Mouse (Mus musculus) adrenal gland, postnatal 36 days (tissue): ENCODE measurements at regions not wholly inside any gene's neighbourhood (a gene's known extent, or its start where the extent isn't known, plus 50 kb on each side); places are given as distances from the start of the nearest gene placed in this dataset.

Source experiments
- DNase-seq, 2 experiments: peaks; one replicate each; pipeline ENCODE4 v3.0.0; 2021; ENCODE audit warnings: mixed read lengths in 1 of 2

GRCm38 (mm10) chr11:114261959-114262358 is 195.1 kb upstream of the Sdk2 start:
- no peak for DNase-seq

- no peak for DNase-seq
Observed at GRCm38 (mm10) chr11:114258218-114258617, 191.4 kb upstream of the Sdk2 start.

- no peak for DNase-seq
Observed at GRCm38 (mm10) chr11:114257756-114258155, 190.9 kb upstream of the Sdk2 start.

DNA sequence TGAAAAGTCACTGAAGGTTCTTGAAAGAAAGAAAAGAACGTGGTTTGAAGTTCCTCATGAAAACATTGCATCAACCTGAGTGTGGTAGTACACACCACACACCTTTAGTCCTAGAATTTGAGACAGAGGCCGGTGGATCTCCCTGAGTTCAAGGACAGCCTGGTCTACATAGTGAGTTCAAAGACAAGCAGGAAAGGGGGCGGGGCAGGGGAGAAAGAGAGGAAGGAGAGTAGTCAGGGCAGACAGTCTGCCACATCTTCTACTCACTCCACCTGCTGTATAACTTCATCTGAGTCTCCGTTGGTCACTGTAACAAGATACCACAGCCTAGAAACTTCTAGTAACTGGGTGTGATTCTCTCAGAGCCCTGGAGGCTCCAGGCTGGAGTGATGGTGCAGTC is 190.2 kb upstream of the Sdk2 start:
- DNase-seq = no peak

DNA sequence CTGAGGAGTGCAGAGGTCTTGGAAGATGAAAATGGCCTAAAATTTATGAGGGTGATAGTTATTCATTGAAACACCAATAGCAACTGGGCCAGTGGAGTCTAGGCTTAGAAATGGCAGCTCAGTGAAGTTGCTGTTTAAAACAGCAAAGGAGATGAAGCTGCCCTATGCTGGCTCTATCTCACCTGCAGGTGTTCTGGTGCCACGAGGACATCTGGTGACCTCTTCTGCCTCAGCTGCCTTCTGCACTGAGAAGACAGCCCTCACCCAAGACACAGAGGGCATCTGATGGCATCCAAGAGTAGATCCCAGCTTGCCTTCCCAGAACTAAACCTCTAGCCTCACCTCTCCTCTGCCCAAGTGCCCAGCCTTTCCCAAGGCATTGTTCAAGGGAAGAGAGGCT is 187.5 kb upstream of the Sdk2 start:
- no peak for DNase-seq

- peak in 1 of 2 experiments; percentile 11 for DNase-seq
Observed at GRCm38 (mm10) chr11:114251614-114252013, 184.8 kb upstream of the Sdk2 start.

- no peak for DNase-seq
Observed at GRCm38 (mm10) chr11:114249215-114249614, 182.4 kb upstream of the Sdk2 start.

GRCm38 (mm10) chr11:114248261-114248898 is 181.5 kb upstream of the Sdk2 start:
- DNase-seq = no peak

DNA sequence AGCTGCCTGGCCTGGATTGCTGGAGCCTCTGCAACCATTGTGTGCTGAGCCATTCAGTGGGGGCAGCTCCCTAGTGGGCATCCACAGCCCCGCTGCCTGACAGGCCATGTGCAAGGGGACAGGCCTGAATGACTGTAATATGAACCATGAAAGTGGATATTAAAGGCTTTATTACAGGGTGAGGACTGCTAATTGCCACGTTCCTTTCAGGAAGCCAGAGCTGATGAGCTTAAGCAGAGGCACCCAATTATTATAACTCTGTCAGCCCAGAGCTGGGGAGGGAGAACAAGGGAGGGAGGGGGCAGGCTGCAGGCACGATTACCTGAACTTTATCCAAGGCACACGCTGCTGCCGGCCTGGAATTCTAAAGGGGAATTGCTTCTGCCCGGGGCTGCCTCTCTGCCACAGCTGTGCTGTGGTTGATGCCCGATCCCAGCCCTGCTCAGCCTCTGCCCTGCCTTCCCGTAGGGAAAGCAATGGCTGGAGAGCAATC is 172.5 kb upstream of the Sdk2 start:
- no peak for DNase-seq

DNA sequence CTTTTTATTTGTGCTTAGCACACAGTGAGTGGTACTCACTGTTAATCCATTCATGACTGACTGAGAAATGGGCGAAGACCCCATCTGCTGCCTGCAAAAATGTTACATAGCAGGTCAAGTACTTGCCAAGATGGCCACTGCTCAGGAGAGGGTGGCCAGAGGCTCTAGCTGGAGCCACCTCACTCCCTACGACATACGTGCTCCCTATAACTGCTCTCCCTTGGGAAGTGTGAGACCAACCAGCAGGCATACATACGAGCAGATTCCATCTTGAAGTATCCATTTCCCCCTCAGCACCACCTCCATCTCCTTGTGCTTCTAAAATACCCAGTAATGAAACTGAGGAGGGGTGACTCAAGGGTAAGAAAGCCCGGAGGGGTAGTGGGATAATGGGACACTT is 172.0 kb upstream of the Sdk2 start:
- DNase-seq = no peak

GRCm38 (mm10) chr11:114238316-114238715 is 171.5 kb upstream of the Sdk2 start:
- DNase-seq = no peak

DNA sequence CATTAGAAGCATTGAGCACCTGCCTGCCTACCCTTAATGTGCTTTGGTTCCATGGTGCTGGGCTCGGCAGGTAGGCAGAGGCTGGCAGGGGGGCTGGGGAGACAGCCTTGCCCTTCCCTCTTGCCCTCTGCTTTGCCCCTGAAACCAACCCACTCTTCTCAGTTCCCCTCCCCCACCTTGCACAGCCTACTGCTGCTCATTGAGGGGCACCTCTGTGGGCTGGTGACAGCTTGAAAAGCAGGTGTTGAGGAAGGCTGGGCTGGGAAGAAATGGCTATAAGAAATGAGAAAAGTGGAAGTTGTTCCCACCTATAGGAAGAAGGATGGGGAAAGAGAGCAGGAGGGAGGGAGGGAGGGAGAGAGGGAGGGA is 167.7 kb upstream of the Sdk2 start:
- no peak for DNase-seq

GRCm38 (mm10) chr11:114233636-114234541 is 167.0 kb upstream of the Sdk2 start:
- no peak for DNase-seq

GRCm38 (mm10) chr11:114231841-114232240 is 165.0 kb upstream of the Sdk2 start:
- no peak for DNase-seq

GRCm38 (mm10) chr11:114229763-114230162 is 162.9 kb upstream of the Sdk2 start:
- no peak for DNase-seq

DNA sequence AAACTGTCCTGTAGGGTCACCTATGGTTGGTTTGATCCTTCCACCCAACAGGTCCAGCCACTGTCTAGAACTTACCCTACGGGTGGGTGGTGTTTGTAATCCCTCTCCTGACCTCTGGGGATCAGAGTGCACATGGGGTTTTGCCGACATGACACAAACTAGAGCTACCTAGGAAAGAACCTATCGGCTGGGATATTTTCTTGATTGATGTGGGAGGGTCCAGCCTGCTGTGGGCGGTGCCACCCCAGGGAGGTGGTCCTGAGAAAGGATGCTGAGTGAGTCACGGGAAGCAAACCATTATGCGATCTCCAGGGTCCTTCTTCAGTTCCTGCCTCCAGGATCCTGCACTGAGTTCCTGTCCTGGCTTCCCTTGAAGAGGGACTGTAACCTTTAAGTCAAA is 162.3 kb upstream of the Sdk2 start:
- no peak for DNase-seq

- DNase-seq = no peak
Observed at GRCm38 (mm10) chr11:114226553-114226952, 159.7 kb upstream of the Sdk2 start.

DNA sequence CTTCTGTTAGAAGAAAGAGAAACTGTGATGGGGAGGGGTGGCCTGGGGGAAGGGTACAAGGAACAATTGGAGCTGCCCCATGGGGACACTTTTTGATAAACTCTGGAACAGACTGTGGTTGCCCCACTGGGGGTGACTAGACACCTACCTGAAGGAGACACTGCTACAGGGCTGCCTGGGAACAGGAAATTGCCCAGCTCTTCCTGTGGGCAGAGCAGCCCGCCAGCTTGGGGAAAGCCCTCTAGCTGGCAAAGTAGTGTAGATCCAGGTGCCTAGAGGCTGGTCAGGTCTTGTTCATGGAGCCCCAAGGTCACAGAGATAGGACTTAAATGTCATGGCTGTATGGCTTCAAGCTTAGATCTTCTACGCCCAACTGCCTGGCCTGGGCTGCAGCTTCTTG is 157.9 kb upstream of the Sdk2 start:
- peak; percentile 5 to 16 for DNase-seq

DNA sequence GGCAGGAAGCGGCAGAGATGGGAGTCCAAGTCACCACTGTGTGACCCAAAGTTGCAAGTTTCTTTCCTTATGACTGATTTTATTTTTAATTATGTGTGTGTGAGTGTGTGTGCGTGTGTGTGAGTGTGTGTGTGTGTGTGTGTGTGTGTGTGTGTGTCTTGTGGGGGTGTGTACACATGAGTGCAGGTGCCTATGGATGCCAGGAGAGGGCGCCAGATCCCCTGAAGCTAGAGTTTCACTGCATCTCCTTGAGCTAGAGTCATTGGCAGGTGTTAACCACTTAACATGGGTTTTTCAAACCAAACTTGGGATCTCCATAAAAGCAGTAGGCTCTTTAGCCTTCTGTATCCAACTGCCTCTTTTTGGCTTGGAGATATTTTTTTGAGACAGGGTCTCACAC is 156.2 kb upstream of the Sdk2 start:
- DNase-seq = no peak

GRCm38 (mm10) chr11:114220466-114220865 is 153.6 kb upstream of the Sdk2 start:
- DNase-seq = no peak

- no peak for DNase-seq
Observed at GRCm38 (mm10) chr11:114218732-114219506, 152.1 kb upstream of the Sdk2 start.

GRCm38 (mm10) chr11:114217245-114217757 is 150.5 kb upstream of the Sdk2 start:
- no peak for DNase-seq

DNA sequence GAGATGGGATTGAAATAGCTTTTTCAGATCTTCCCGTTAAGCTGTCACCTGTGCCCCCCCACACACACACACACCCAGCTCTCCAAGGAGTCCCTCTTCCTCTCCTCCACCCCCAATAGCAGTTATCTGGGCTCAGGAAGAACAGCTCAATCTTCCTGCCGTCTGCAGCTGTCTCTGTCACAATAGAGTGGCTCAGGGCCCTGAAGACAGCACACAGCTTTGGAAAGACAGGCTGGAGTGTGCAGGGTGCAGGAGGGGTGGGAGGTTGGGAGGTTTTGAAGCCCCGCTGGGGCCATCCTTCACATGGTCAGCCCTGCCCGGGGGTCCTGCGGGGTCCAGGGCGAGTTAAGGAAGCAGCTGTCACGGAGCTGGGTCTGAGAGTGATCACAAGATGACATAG is 149.6 kb upstream of the Sdk2 start:
- DNase-seq = no peak
